Mouse (Mus musculus) T-helper 1 cell (primary cell): ENCODE data around the gene Park7.

Source experiments
- in situ Hi-C: fragments of 300-600 bp; cut with MboI, MseI; formaldehyde crosslinking; loops from one replicate; pipeline ENCODE4 v1.15.1; 2025; ENCODE audit warnings: high pct_unique_total_duplicates

Park7 gene

GRCm38 (mm10) chr4:150914290-150914733 is at the start of gene Park7, which contains the start of gene Tnfrsf9:
Gene Park7, minus strand, starts transcription at chr4:150914437.
Gene Tnfrsf9, plus strand, starts transcription at chr4:150914562.
- in situ Hi-C loops: no loop called here

- in situ Hi-C loops: loop anchor here (10.0 kb wide), 1 partner anchor 99 kb away; no protein-coding TSS in a partner anchor
These were observed 49.5 kb upstream of the Park7 start for GRCm38 (mm10) chr4:150963711-150964110.

GRCm38 (mm10) chr4:150962231-150962630 is 48.0 kb upstream of the Park7 start:
- in situ Hi-C loops: loop anchor here (10.0 kb wide), 1 partner anchor 97 kb away; no protein-coding TSS in a partner anchor

- in situ Hi-C loops: no loop called here
These were observed 44.3 kb upstream of the Park7 start for GRCm38 (mm10) chr4:150958536-150958935.

GRCm38 (mm10) chr4:150957106-150957458 is 42.8 kb upstream of the Park7 start:
- in situ Hi-C loops: no loop called here

- in situ Hi-C loops: no loop called here
These were observed 42.3 kb upstream of the Park7 start for GRCm38 (mm10) chr4:150956369-150957105.

- in situ Hi-C loops: no loop called here
These were observed 36.7 kb upstream of the Park7 start for GRCm38 (mm10) chr4:150950972-150951371.

GRCm38 (mm10) chr4:150944707-150945106 is 30.5 kb upstream of the Park7 start:
- in situ Hi-C loops: no loop called here

GRCm38 (mm10) chr4:150939991-150940651 is 25.9 kb upstream of the Park7 start:
- in situ Hi-C loops: no loop called here

GRCm38 (mm10) chr4:150938063-150938452 is 23.8 kb upstream of the Park7 start:
- in situ Hi-C loops: no loop called here

- in situ Hi-C loops: no loop called here
These were observed 23.2 kb upstream of the Park7 start for GRCm38 (mm10) chr4:150937293-150938062.

GRCm38 (mm10) chr4:150933503-150933902 is 19.3 kb upstream of the Park7 start:
- in situ Hi-C loops: no loop called here

- in situ Hi-C loops: loop anchor here (5.0 kb wide), 1 partner anchor 1065 kb away; no protein-coding TSS in a partner anchor
These were observed 13.6 kb upstream of the Park7 start for GRCm38 (mm10) chr4:150927789-150928188.

GRCm38 (mm10) chr4:150926924-150927705 is 12.9 kb upstream of the Park7 start:
- in situ Hi-C loops: loop anchor here (5.0 kb wide), 1 partner anchor 1065 kb away; no protein-coding TSS in a partner anchor

- in situ Hi-C loops: loop anchor here (5.0 kb wide), 1 partner anchor 1066 kb away; no protein-coding TSS in a partner anchor
These were observed 11.7 kb upstream of the Park7 start for GRCm38 (mm10) chr4:150925923-150926322.

GRCm38 (mm10) chr4:150924936-150925335 is 10.7 kb upstream of the Park7 start:
- in situ Hi-C loops: loop anchor here (5.0 kb wide), 2 partner anchors 1067 to 1228 kb away; no protein-coding TSS in a partner anchor

- in situ Hi-C loops: loop anchor here (5.0 kb wide), 1 partner anchor 1227 kb away; no protein-coding TSS in a partner anchor
These were observed 10.1 kb upstream of the Park7 start for GRCm38 (mm10) chr4:150924308-150924707.

- in situ Hi-C loops: loop anchor here (5.0 kb wide), 1 partner anchor 1224 kb away; no protein-coding TSS in a partner anchor
These were observed 7.0 kb upstream of the Park7 start for GRCm38 (mm10) chr4:150921206-150921605.

GRCm38 (mm10) chr4:150917336-150918027 is 3.2 kb upstream of the Park7 start:
- in situ Hi-C loops: loop anchor here (5.0 kb wide), 1 partner anchor 945 kb away; the partner anchor contains the start of gene Camta1
